Mouse (Mus musculus) CH12.LX (cell line): ENCODE data around the gene Ano1. TPM values are rescaled to one million over a fixed set of nuclear protein-coding genes. Genes with fewer than 3 reads are reported as not detected.

Experiments
- DNase-seq: peaks from one replicate; pipeline ENCODE4 v3.0.0-alpha.2; 2013; ENCODE audit errors: extremely low read depth
- H3K27ac ChIP-seq: 2 replicates; pipeline ENCODE4 v1.5.1; 2012; ENCODE audit warnings: low read depth, mild to moderate bottlenecking, control low read depth, moderate library complexity; ENCODE audit not compliant: insufficient read depth
- H3K27me3 ChIP-seq: replicated peaks from 2 replicates; pipeline ENCODE3; 2012; ENCODE audit warnings: inconsistent platforms
- H3K36me3 ChIP-seq, 2 experiments: replicated peaks in 1 of 2; 2 replicates each; pipeline versions ENCODE3 to v1.6.1; 2012; ENCODE audit warnings: inconsistent platforms in 1 of 2, low read length in 1 of 2, mild to moderate bottlenecking in 1 of 2, mixed read lengths in 1 of 2, moderate library complexity in 1 of 2; ENCODE audit not compliant: control insufficient read depth in 1 of 2, insufficient read depth in 1 of 2
- H3K4me1 ChIP-seq, 2 experiments: 2 replicates each; pipeline ENCODE4 v1.6.1; 2012; ENCODE audit warnings: inconsistent platforms in 1 of 2, moderate library complexity in 1 of 2; ENCODE audit not compliant: insufficient read depth in 2 of 2, control insufficient read depth in 1 of 2
- H3K4me2 ChIP-seq: 2 replicates; pipeline ENCODE4 v1.6.1; 2012; ENCODE audit warnings: low read depth, mild to moderate bottlenecking, control low read depth; ENCODE audit not compliant: poor library complexity, insufficient read depth, severe bottlenecking
- H3K4me3 ChIP-seq, 3 experiments: fragments of 150-350 bp in 1 of 3; sonication (generic) in 1 of 3; replicated peaks in 1 of 3; 2 replicates each; pipeline versions ENCODE3 to v1.5.1; 2011 to 2012; ENCODE audit warnings: low read depth in 2 of 3, low read length in 2 of 3, mild to moderate bottlenecking in 2 of 3, moderate library complexity in 2 of 3, control low read depth in 1 of 3, improper control_type of control experiment in 1 of 3, inconsistent platforms in 1 of 3, mixed read lengths in 1 of 3; ENCODE audit not compliant: poor library complexity in 1 of 3
- H3K79me2 ChIP-seq: replicated peaks from 2 replicates; pipeline ENCODE4 v1.6.1; 2012; ENCODE audit warnings: mild to moderate bottlenecking, moderate library complexity; ENCODE audit not compliant: control insufficient read depth, poor library complexity, insufficient read depth, severe bottlenecking; ENCODE audit errors: extremely low read depth
- H3K9ac ChIP-seq: 2 replicates; pipeline ENCODE4 v1.6.1; 2012; ENCODE audit warnings: low read depth, mild to moderate bottlenecking, control low read depth, moderate library complexity; ENCODE audit not compliant: insufficient read depth
- H3K9me3 ChIP-seq: replicated peaks from 2 replicates; pipeline ENCODE3; 2012; ENCODE audit warnings: low read length, inconsistent platforms, mixed read lengths
- EP300 ChIP-seq: IDR thresholded peaks from 2 replicates; pipeline ENCODE4 v1.6.1; 2011; ENCODE audit warnings: low read length, improper control_type of control experiment
- MAX ChIP-seq: IDR thresholded peaks from 2 replicates; pipeline ENCODE4 v1.6.1; 2011; ENCODE audit warnings: low read length, improper control_type of control experiment
- NELFE ChIP-seq: IDR thresholded peaks from 2 replicates; pipeline ENCODE4 v1.6.1; 2011; ENCODE audit warnings: low read depth, low read length, improper control_type of control experiment
- PAX5 ChIP-seq: IDR thresholded peaks from 2 replicates; pipeline ENCODE4 v1.6.1; 2012; ENCODE audit warnings: low read length, inconsistent platforms, mixed read lengths
- SIN3A ChIP-seq: IDR thresholded peaks from 2 replicates; pipeline ENCODE4 v1.6.1; 2012; ENCODE audit warnings: low read length, improper control_type of control experiment, inconsistent platforms
- dilution Hi-C: fragments of 300-500 bp; cut with MboI; formaldehyde crosslinking; loops from 2 replicates; pipeline ENCODE4 v1.14.3; 2020; ENCODE audit warnings: low sequenced_read_pairs; ENCODE audit not compliant: extremely low pct_unique_long_range_greater_than_20kb, extremely low pct_ligation_motif_present
- in situ Hi-C: fragments of 300-500 bp; cut with MboI; formaldehyde crosslinking; loops from 3 replicates; pipeline ENCODE4 v1.14.3; 2019; ENCODE audit warnings: low sequenced_read_pairs, low pct_ligation_motif_present, low pct_unique_long_range_greater_than_20kb, mixed read lengths
- polyA plus RNA-seq: library from polyadenylated mRNA; unstranded; fragments of >175 nt; gene quantifications from 2 replicates; pipeline ENCODE4 v1.2.1, GENCODE M21; 2012; ENCODE audit warnings: low read depth; ENCODE audit not compliant: insufficient read length
- total RNA-seq, 2 experiments: library from RNA; depleted of rRNA; stranded (reverse); fragments of 300-350 nt in 1 of 2; fragments of >200 nt in 1 of 2; gene quantifications; 2 replicates each; pipeline ENCODE4 v1.2.3; 2012 to 2014

The Ano1 gene
- total and polyA plus RNA-seq, 3 experiments: not detected

- H3K27ac ChIP-seq: no peak overlapping the region
- no peaks in the 10 kb centered on the region for H3K9me3 ChIP-seq
- in situ Hi-C loops: no loop called here
- H3K9ac ChIP-seq: no peak overlapping the region
- no peak for TF ChIP-seq EP300
- no peak for TF ChIP-seq NELFE
- TF ChIP-seq, all 38 proteins: peak for 0
- Histone ChIP-seq H3K79me2 (peaks cover 16% of the 10 kb centered on the region), H3K36me3 (peaks cover 6 to 52% of the 10 kb centered on the region in 2 experiments), H3K4me2 (no peak overlapping the region), H3K27me3 (no peaks in the 10 kb centered on the region), H3K4me3 (no peak overlapping the region), H3K4me1 (peaks cover 0 to 34% of the 10 kb centered on the region in 2 experiments; a peak in 2 of 4 replicates)
- dilution Hi-C loops: no loop called here
- DNase-seq: no peak
Observed at GRCm38 (mm10) chr7:144541351-144541750, 210.4 kb downstream of the Ano1 start.

DNA sequence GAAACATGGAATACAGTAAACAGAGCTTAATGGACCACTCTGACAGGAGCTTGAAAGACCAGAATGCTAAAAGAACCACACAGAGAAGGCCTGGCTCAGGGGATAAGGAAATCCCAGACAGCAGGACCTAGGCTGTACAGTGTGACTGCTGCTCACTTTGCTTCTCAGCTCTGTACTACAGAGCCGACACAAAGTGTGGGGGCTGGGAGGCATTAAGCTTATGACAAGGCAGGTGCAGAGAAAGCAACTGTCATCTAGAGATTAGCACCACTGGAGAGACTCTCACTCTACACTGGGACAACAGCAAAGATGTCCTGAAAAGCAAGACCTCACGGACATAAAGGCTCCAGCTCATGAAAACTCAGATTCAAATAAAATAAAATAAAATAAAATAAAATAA lies 212.6 kb downstream of the Ano1 start:
- no peak overlapping the region for H3K4me2 ChIP-seq
- no peak for DNase-seq
- H3K9ac ChIP-seq: no peak overlapping the region
- peaks cover 7% of the 10 kb centered on the region for H3K79me2 ChIP-seq
- peaks cover 0 to 35% of the 10 kb centered on the region in 2 experiments; a peak in 2 of 4 replicates for H3K4me1 ChIP-seq
- H3K36me3 ChIP-seq: peaks cover 3 to 56% of the 10 kb centered on the region in 2 experiments
- in situ Hi-C loops (no loop called here), dilution Hi-C loops (no loop called here)
- no peak overlapping the region for H3K4me3 ChIP-seq
- H3K9me3 ChIP-seq: no peaks in the 10 kb centered on the region
- H3K27me3 ChIP-seq: no peaks in the 10 kb centered on the region
- no peak overlapping the region for H3K27ac ChIP-seq
- TF ChIP-seq SIN3A (no peak), MAX (no peak), PAX5 (no peak)

Other genes starting within 250 kb of the Ano1 start
- 29.3 and 33.5 TPM in 2 replicates for gene Ppfia1, start 198.2 kb downstream of the Ano1 start, total RNA-seq (2012; rRNA removed)
- gene Ppfia1, start 198.2 kb downstream of the Ano1 start, total RNA-seq (2014; rRNA removed): 41.3 and 51.2 TPM in 2 replicates
- gene Ppfia1, start 198.2 kb downstream of the Ano1 start, polyA plus RNA-seq: 41.6 and 46.6 TPM in 2 replicates
- 4.5 and 5.5 TPM in 2 replicates for gene Fadd, start 169.5 kb downstream of the Ano1 start, total RNA-seq (2012; rRNA removed)
- gene Fadd, start 169.5 kb downstream of the Ano1 start, total RNA-seq (2014; rRNA removed): 2.7 and 2.9 TPM in 2 replicates
- gene Fadd, start 169.5 kb downstream of the Ano1 start, polyA plus RNA-seq: 7.0 and 7.2 TPM in 2 replicates
- not detected in 2 replicates for gene Fgf3, start 86.1 kb upstream of the Ano1 start, total RNA-seq (2012; rRNA removed)
- gene Fgf3, start 86.1 kb upstream of the Ano1 start, total RNA-seq (2014; rRNA removed): not detected in 2 replicates
- gene Fgf3, start 86.1 kb upstream of the Ano1 start, polyA plus RNA-seq: not detected in 2 replicates
- gene Fgf4, start 95.4 kb upstream of the Ano1 start, total RNA-seq (2012; rRNA removed): not detected in 2 replicates
- gene Fgf4, start 95.4 kb upstream of the Ano1 start, total RNA-seq (2014; rRNA removed): not detected in 2 replicates
- not detected in 2 replicates for gene Fgf4, start 95.4 kb upstream of the Ano1 start, polyA plus RNA-seq
- not detected in 2 replicates for gene Fgf15, start 144.6 kb upstream of the Ano1 start, total RNA-seq (2012; rRNA removed)
- not detected in 2 replicates for gene Fgf15, start 144.6 kb upstream of the Ano1 start, total RNA-seq (2014; rRNA removed)
- not detected in 2 replicates for gene Fgf15, start 144.6 kb upstream of the Ano1 start, polyA plus RNA-seq
- 10.2 and 10.7 TPM in 2 replicates for gene LTO1, start 163.1 kb upstream of the Ano1 start, total RNA-seq (2012; rRNA removed)
- 3.9 and 4.0 TPM in 2 replicates for gene LTO1, start 163.1 kb upstream of the Ano1 start, total RNA-seq (2014; rRNA removed)
- 8.5 and 14.3 TPM in 2 replicates for gene LTO1, start 163.1 kb upstream of the Ano1 start, polyA plus RNA-seq
- gene Ccnd1, start 188.0 kb upstream of the Ano1 start, total RNA-seq (2012; rRNA removed): 0.13 and 0.34 TPM in 2 replicates
- gene Ccnd1, start 188.0 kb upstream of the Ano1 start, total RNA-seq (2014; rRNA removed): 0.08 TPM in 1 of 2 replicates, not detected in the other
- gene Ccnd1, start 188.0 kb upstream of the Ano1 start, polyA plus RNA-seq: 0.11 and 0.16 TPM in 2 replicates